Mouse (Mus musculus) hindbrain, postnatal 0 days (tissue): ENCODE measurements around the gene Ptprd. TPM values are rescaled to one million over a fixed set of nuclear protein-coding genes. Genes with fewer than 3 reads are reported as not detected.

Experiments
- ATAC-seq: fragments of 200-750 bp; cut with Nextera tagmentation; 2 replicates; pipeline ENCODE4 v1.8.0; 2017; ENCODE audit warnings: mild to moderate bottlenecking, moderate TSS enrichment, moderate library complexity
- DNase-seq: peaks from one replicate; pipeline ENCODE4 v3.0.0-alpha.2; 2015; ENCODE audit warnings: low spot score
- H3K27ac ChIP-seq: fragments of 300-500 bp; sonication (generic); 2 replicates; pipeline ENCODE4 v1.5.1; 2014; ENCODE audit warnings: mild to moderate bottlenecking
- H3K27me3 ChIP-seq: fragments of 300-500 bp; sonication (generic); 2 replicates; pipeline ENCODE4 v1.6.1; 2014; ENCODE audit warnings: low read length, mixed read lengths; ENCODE audit not compliant: insufficient read depth
- H3K36me3 ChIP-seq: fragments of 300-500 bp; sonication (generic); 2 replicates; pipeline ENCODE4 v1.6.1; 2014; ENCODE audit warnings: low read length, mixed read lengths; ENCODE audit not compliant: insufficient read depth
- H3K4me1 ChIP-seq: fragments of 300-500 bp; sonication (generic); 2 replicates; pipeline ENCODE4 v1.6.1; 2014; ENCODE audit warnings: antibody characterized with exemption, low read length, mixed read lengths; ENCODE audit not compliant: insufficient read depth
- H3K4me2 ChIP-seq: fragments of 300-500 bp; sonication (generic); 2 replicates; pipeline ENCODE4 v1.6.1; 2014; ENCODE audit warnings: low read depth, mild to moderate bottlenecking, low read length, moderate library complexity, mixed read lengths
- H3K4me3 ChIP-seq: fragments of 300-500 bp; sonication (generic); 2 replicates; pipeline ENCODE4 v1.5.1; 2014; ENCODE audit warnings: low read length
- H3K9ac ChIP-seq: fragments of 300-500 bp; sonication (generic); replicated peaks from 2 replicates; pipeline ENCODE4 v1.6.1; 2014; ENCODE audit warnings: mild to moderate bottlenecking, low read length, moderate library complexity, mixed read lengths
- H3K9me3 ChIP-seq: fragments of 300-500 bp; sonication (generic); 2 replicates; pipeline ENCODE4 v1.6.1; 2016; ENCODE audit warnings: low read length, mixed read lengths
- CTCF ChIP-seq: IDR thresholded peaks from 2 replicates; pipeline ENCODE4 v1.5.1; 2016; ENCODE audit warnings: antibody characterized with exemption, control low read depth, low read depth
- WGBS: fragments of 180-500 bp; shearing (Covaris S2); extraction: QIAGEN DNeasy Blood & Tissue Kit; methylation state at CpG from one replicate; pipeline ENCODE4 v1.1.7; 2014; 5-methylcytosine and 5-hydroxymethylcytosine counted together
- polyA plus RNA-seq: library from polyadenylated mRNA; unstranded; fragments of >200 nt; fragmentation: Nextera tagmentation; extraction: Ambion mirVana; gene quantifications from 2 replicates; pipeline ENCODE4 v1.2.1, GENCODE M21; 2015
- total RNA-seq: library from RNA; depleted of rRNA; stranded (reverse); fragments of >200 nt; gene quantifications from 2 replicates; pipeline ENCODE4 v1.2.3, GENCODE M21; 2014

Ptprd gene
- total and polyA plus RNA-seq, 2 experiments from 2014 or later = 56.3 to 96.0 TPM

- Histone ChIP-seq H3K27me3 (no peaks in the 10 kb centered on the region), H3K4me1 (peaks cover 4% of the 10 kb centered on the region; the same call in 1 of the 2 replicates), H3K9me3 (no peaks in the 10 kb centered on the region), H3K4me2 (no peak overlapping the region), H3K9ac (no peak overlapping the region), H3K4me3 (no peak overlapping the region), H3K36me3 (no peaks in the 10 kb centered on the region), H3K27ac (no peak overlapping the region)
- DNase-seq (peak; percentile 25), ATAC-seq (no peak)
- no peak for TF ChIP-seq CTCF
- 30% methylated on average over 3 of the region's 3 CpGs for WGBS
These were observed 1970.6 kb downstream of the Ptprd start for GRCm38 (mm10) chr4:76241140-76241539.

DNA sequence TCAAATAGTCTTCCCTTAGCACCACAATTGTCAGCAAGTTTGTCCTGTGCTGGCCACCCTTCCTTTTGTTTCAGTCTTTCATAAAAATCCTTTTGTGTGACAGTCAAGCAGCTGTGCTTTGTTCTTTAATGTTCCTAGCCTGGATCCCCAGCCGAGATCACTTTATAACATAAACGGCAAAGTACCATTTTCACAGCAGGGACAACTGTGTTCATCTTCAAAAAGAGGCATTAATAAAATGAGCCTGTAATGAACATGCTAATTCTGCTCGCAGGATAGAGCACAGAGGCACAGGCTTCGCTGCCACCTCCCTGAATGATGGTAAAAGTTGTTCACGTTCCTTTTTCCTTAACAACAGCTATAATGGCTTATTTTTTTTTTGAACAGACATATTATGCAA is 1972.7 kb downstream of the Ptprd start:
- peak overlapping the region; percentile 7; the same call in 1 of the 2 replicates for H3K4me3 ChIP-seq
- peaks cover 4% of the 10 kb centered on the region; the same call in 1 of the 2 replicates for H3K4me1 ChIP-seq
- H3K9me3 ChIP-seq = no peaks in the 10 kb centered on the region
- peak overlapping the region; percentile 17; the same call in 1 of the 2 replicates for H3K9ac ChIP-seq
- no peaks in the 10 kb centered on the region for H3K27me3 ChIP-seq
- H3K36me3 ChIP-seq = no peaks in the 10 kb centered on the region
- TF ChIP-seq CTCF = no peak
- peak overlapping the region; percentile 45 for H3K4me2 ChIP-seq
- ATAC-seq (no peak), DNase-seq (peak; percentile 32)
- WGBS = 9% methylated on average over 5 of the region's 5 CpGs
- peak overlapping the region; percentile 32; the same call in 1 of the 2 replicates for H3K27ac ChIP-seq

GRCm38 (mm10) chr4:76238577-76238976 is 1973.2 kb downstream of the Ptprd start:
- Histone ChIP-seq H3K27ac (no peak overlapping the region), H3K9me3 (no peaks in the 10 kb centered on the region)
- WGBS = 38% methylated on average over 5 of the region's 5 CpGs

GRCm38 (mm10) chr4:76237827-76238226 is 1973.9 kb downstream of the Ptprd start:
- WGBS = 57% methylated on average over 1 of the region's 1 CpGs
- Histone ChIP-seq H3K27me3 (no peaks in the 10 kb centered on the region), H3K27ac (no peak overlapping the region), H3K4me3 (no peak overlapping the region), H3K4me1 (peaks cover 4% of the 10 kb centered on the region; the same call in 1 of the 2 replicates), H3K4me2 (no peak overlapping the region), H3K36me3 (no peaks in the 10 kb centered on the region), H3K9me3 (no peaks in the 10 kb centered on the region), H3K9ac (no peak overlapping the region)
- ATAC-seq (no peak), DNase-seq (peak; percentile 14)
- TF ChIP-seq CTCF = no peak

More at GRCm38 (mm10) chr4:76238577-76238976, 1973.2 kb downstream of the Ptprd start:
- TF ChIP-seq CTCF = no peak
- Histone ChIP-seq H3K4me3 (no peak overlapping the region), H3K9ac (no peak overlapping the region), H3K36me3 (no peaks in the 10 kb centered on the region), H3K4me1 (peaks cover 4% of the 10 kb centered on the region; the same call in 1 of the 2 replicates), H3K4me2 (peak overlapping the region; percentile 45; the same call in 1 of the 2 replicates), H3K27me3 (no peaks in the 10 kb centered on the region)
- ATAC-seq (no peak), DNase-seq (no peak)

DNA sequence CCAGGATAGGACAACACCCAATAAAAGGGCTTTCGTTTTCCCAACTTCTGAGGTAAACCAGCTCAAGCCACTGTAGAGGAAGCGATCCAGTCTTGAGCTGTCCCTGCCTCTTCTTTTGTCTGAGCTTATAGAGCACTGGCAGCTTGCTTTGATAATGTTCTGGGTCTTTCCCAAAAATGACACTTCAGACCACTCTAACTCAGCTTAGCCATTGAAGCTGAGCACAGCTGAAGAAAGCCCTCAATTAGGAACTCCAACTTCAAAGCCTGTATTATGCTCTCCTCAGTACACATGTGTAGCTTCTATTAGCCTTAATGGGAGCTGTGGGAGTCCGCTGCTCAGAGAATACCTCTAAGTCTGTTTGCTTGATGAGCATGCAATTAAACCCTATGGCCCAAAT is 1988.0 kb downstream of the Ptprd start:
- Histone ChIP-seq H3K4me2 (no peak overlapping the region), H3K36me3 (no peaks in the 10 kb centered on the region), H3K4me1 (no peaks in the 10 kb centered on the region), H3K27me3 (no peaks in the 10 kb centered on the region), H3K9me3 (no peaks in the 10 kb centered on the region), H3K27ac (no peak overlapping the region), H3K9ac (no peak overlapping the region), H3K4me3 (no peak overlapping the region)
- ATAC-seq (no peak), DNase-seq (no peak)
- 43% methylated on average over 3 of the region's 3 CpGs for WGBS
- TF ChIP-seq CTCF = no peak

- no peak overlapping the region for H3K4me3 ChIP-seq
- H3K4me1 ChIP-seq = no peaks in the 10 kb centered on the region
- H3K9ac ChIP-seq = no peak overlapping the region
- ATAC-seq (no peak), DNase-seq (no peak)
- TF ChIP-seq CTCF = no peak
- WGBS = 59% methylated on average over 2 of the region's 2 CpGs
- H3K9me3 ChIP-seq = no peaks in the 10 kb centered on the region
- no peak overlapping the region for H3K4me2 ChIP-seq
- no peaks in the 10 kb centered on the region for H3K36me3 ChIP-seq
- no peaks in the 10 kb centered on the region for H3K27me3 ChIP-seq
- no peak overlapping the region for H3K27ac ChIP-seq
These were observed 1989.2 kb downstream of the Ptprd start for GRCm38 (mm10) chr4:76222520-76222919.

GRCm38 (mm10) chr4:76218065-76218464 is 1993.7 kb downstream of the Ptprd start:
- Histone ChIP-seq H3K36me3 (no peaks in the 10 kb centered on the region), H3K4me2 (no peak overlapping the region), H3K4me1 (no peaks in the 10 kb centered on the region), H3K9ac (no peak overlapping the region), H3K9me3 (no peaks in the 10 kb centered on the region), H3K27me3 (no peaks in the 10 kb centered on the region), H3K27ac (no peak overlapping the region), H3K4me3 (no peak overlapping the region)
- ATAC-seq = no peak
- TF ChIP-seq CTCF = no peak
- DNase-seq = no peak
- 86% methylated on average over 1 of the region's 1 CpGs for WGBS
